In genomic region chr1:74784041-74784759, GRCm38 (mm10) we compare ENCODE assay signal across 8 mouse cellular contexts. TPM values are rescaled to one million over a fixed set of nuclear protein-coding genes. Genes with fewer than 3 reads are reported as not detected.
A peak's percentile ranks its signal among the peaks of the same experiment; 100 is the strongest.
DNase-seq lines count a peak whose midpoint lies in the region; ATAC-seq lines count a peak whose summit lies in the region.

No protein-coding gene starts in this region.

- H3K4me3 ChIP-seq in forebrain, embryonic 13.5 days, result peak overlapping the region; percentile 46
- peak overlapping the region; percentile 32 for H3K4me3 ChIP-seq in hindbrain, embryonic 11.5 days (ENCODE audit: low read depth, low read length)
- peak overlapping the region; percentile 38 for H3K4me3 ChIP-seq in limb, embryonic 11.5 days (ENCODE audit: low read depth, low read length)
- peak overlapping the region; percentile 50 for H3K4me3 ChIP-seq in midbrain, embryonic 12.5 days

- peak; percentile 61 for ATAC-seq in forebrain, embryonic 13.5 days
- ATAC-seq in hindbrain, embryonic 11.5 days (ENCODE audit: low FRiP score), result peak; percentile 32
- peak; percentile 59; the same call in 1 of the 2 replicates for ATAC-seq in limb, embryonic 11.5 days (ENCODE audit: insufficient number of reproducible peaks, low FRiP score, low TSS enrichment, low read depth)
- peak; percentile 47; the same call in 1 of the 2 replicates for ATAC-seq in midbrain, embryonic 12.5 days (ENCODE audit: low FRiP score, low read depth)

- no peak overlapping the region for H3K27ac ChIP-seq in forebrain, embryonic 13.5 days
- no peak overlapping the region for H3K27ac ChIP-seq in hindbrain, embryonic 11.5 days (ENCODE audit: low read depth, low read length)
- H3K27ac ChIP-seq in limb, embryonic 11.5 days (replicated peaks; ENCODE audit: low read depth, low read length), result no peak overlapping the region
- no peak overlapping the region for H3K27ac ChIP-seq in midbrain, embryonic 12.5 days (replicated peaks)

- peak overlapping the region; percentile 80 for H3K4me2 ChIP-seq in forebrain, embryonic 13.5 days
- H3K4me2 ChIP-seq in hindbrain, embryonic 11.5 days (replicated peaks; ENCODE audit: low read depth, low read length), result peak overlapping the region; percentile 86
- peak overlapping the region; percentile 82 for H3K4me2 ChIP-seq in limb, embryonic 11.5 days (ENCODE audit: low read depth, severe bottlenecking)
- peak overlapping the region; percentile 76 for H3K4me2 ChIP-seq in midbrain, embryonic 12.5 days (replicated peaks)

- no peaks in the 10 kb centered on the region for H3K36me3 ChIP-seq in forebrain, embryonic 13.5 days (ENCODE audit: poor library complexity, severe bottlenecking)
- no peaks in the 10 kb centered on the region for H3K36me3 ChIP-seq in hindbrain, embryonic 11.5 days (ENCODE audit: control insufficient read depth, insufficient read depth, low read length)
- no peaks in the 10 kb centered on the region for H3K36me3 ChIP-seq in limb, embryonic 11.5 days (ENCODE audit: control insufficient read depth, insufficient read depth, low read length)
- H3K36me3 ChIP-seq in midbrain, embryonic 12.5 days, result no peaks in the 10 kb centered on the region

- peaks cover 11% of the 10 kb centered on the region for H3K4me1 ChIP-seq in forebrain, embryonic 13.5 days
- H3K4me1 ChIP-seq in hindbrain, embryonic 11.5 days (replicated peaks; ENCODE audit: control insufficient read depth, insufficient read depth, low read length), result peaks cover 5% of the 10 kb centered on the region; the same call in 1 of the 2 replicates
- H3K4me1 ChIP-seq in limb, embryonic 11.5 days (ENCODE audit: control insufficient read depth, insufficient read depth, low read length), result peaks cover 9% of the 10 kb centered on the region
- peaks cover 9% of the 10 kb centered on the region for H3K4me1 ChIP-seq in midbrain, embryonic 12.5 days

- peak; percentile 56 for DNase-seq in layer of hippocampus, adult 11-12 months (ENCODE audit: low spot score)
- DNase-seq in layer of hippocampus, adult 9-10 months (ENCODE audit: low spot score), result no peak
- peak; percentile 61 for DNase-seq in adrenal gland, adult 8-10 months
- DNase-seq in hindbrain, embryonic 11.5 days (ENCODE audit: low spot score), result peak; percentile 82
- peak; percentile 81 for DNase-seq in limb, embryonic 11.5 days (ENCODE audit: low spot score)
- peak; percentile 67 for DNase-seq in testis, postnatal 14 days (ENCODE audit: low spot score)

- under 1% methylated on average over 67 of the region's 67 CpGs for WGBS in forebrain, embryonic 13.5 days
- WGBS in hindbrain, embryonic 11.5 days, result 2% methylated on average over 67 of the region's 67 CpGs
- 3% methylated on average over 67 of the region's 67 CpGs for WGBS in limb, embryonic 11.5 days
- under 1% methylated on average over 67 of the region's 67 CpGs for WGBS in midbrain, embryonic 12.5 days

- H3K9ac ChIP-seq in forebrain, embryonic 13.5 days, result peak overlapping the region; percentile 34; the same call in 1 of the 2 replicates
- H3K9ac ChIP-seq in hindbrain, embryonic 11.5 days (ENCODE audit: low read depth, low read length), result no peak overlapping the region
- H3K9ac ChIP-seq in limb, embryonic 11.5 days (ENCODE audit: low read length), result no peak overlapping the region
- H3K9ac ChIP-seq in midbrain, embryonic 12.5 days (replicated peaks), result 0 out of 2 replicates have a peak overlapping the region, but pooled peaks have one; percentile 37

- H3K9me3 ChIP-seq in forebrain, embryonic 13.5 days (replicated peaks), result no peaks in the 10 kb centered on the region
- no peaks in the 10 kb centered on the region for H3K9me3 ChIP-seq in hindbrain, embryonic 11.5 days (ENCODE audit: control insufficient read depth, low read length)
- no peaks in the 10 kb centered on the region for H3K9me3 ChIP-seq in limb, embryonic 11.5 days (ENCODE audit: control insufficient read depth, low read length)
- no peaks in the 10 kb centered on the region for H3K9me3 ChIP-seq in midbrain, embryonic 12.5 days

- H3K27me3 ChIP-seq in forebrain, embryonic 13.5 days, result peaks cover 94% of the 10 kb centered on the region
- peaks cover 84% of the 10 kb centered on the region for H3K27me3 ChIP-seq in hindbrain, embryonic 11.5 days (ENCODE audit: control insufficient read depth, insufficient read depth, low read length)
- peaks cover 74% of the 10 kb centered on the region for H3K27me3 ChIP-seq in limb, embryonic 11.5 days (ENCODE audit: control insufficient read depth, insufficient read depth, low read length)
- H3K27me3 ChIP-seq in midbrain, embryonic 12.5 days, result peaks cover 94% of the 10 kb centered on the region

RNA-seq across cellular contexts. Expression of gene Wnt10a, which starts 7.1 kb away (rescaled TPM):
- 1 to 10 TPM in 1 of 4 experiments, under 1 TPM in 3; 0.58 to 1.0 (median 0.84) TPM for total RNA-seq in adrenal gland, adult 8-10 months (2022)
- polyA plus RNA-seq in forebrain, embryonic 13.5 days (2015; fragmentation: Nextera tagmentation; extraction: Ambion mirVana), result 0.29 and 0.63 TPM in 2 replicates
- polyA plus RNA-seq in hindbrain, embryonic 11.5 days (2014; fragmentation: Nextera tagmentation; extraction: Ambion mirVana), result 1.6 and 2.0 TPM in 2 replicates
- polyA plus RNA-seq in limb, embryonic 11.5 days (2014; fragmentation: Nextera tagmentation; extraction: Ambion mirVana), result 1.4 and 1.6 TPM in 2 replicates
- 1.7 and 1.8 TPM in 2 replicates for polyA plus RNA-seq in midbrain, embryonic 12.5 days (2016; fragmentation: Nextera tagmentation; extraction: Ambion mirVana)

RNA-seq across cellular contexts. Expression of gene Wnt6, which starts 12.5 kb away (rescaled TPM):
- total RNA-seq in adrenal gland, adult 8-10 months (2022), result 1 to 10 TPM; 3.9 to 6.6 (median 5.7) TPM
- polyA plus RNA-seq in forebrain, embryonic 13.5 days (2015; fragmentation: Nextera tagmentation; extraction: Ambion mirVana), result 0.73 and 0.92 TPM in 2 replicates
- polyA plus RNA-seq in hindbrain, embryonic 11.5 days (2014; fragmentation: Nextera tagmentation; extraction: Ambion mirVana), result 6.7 and 10.0 TPM in 2 replicates
- polyA plus RNA-seq in limb, embryonic 11.5 days (2014; fragmentation: Nextera tagmentation; extraction: Ambion mirVana), result 21.2 and 27.4 TPM in 2 replicates
- polyA plus RNA-seq in midbrain, embryonic 12.5 days (2016; fragmentation: Nextera tagmentation; extraction: Ambion mirVana), result 5.0 and 7.9 TPM in 2 replicates

RNA-seq across cellular contexts. Expression of gene Prkag3, which starts 35.2 kb away (rescaled TPM):
- 1 to 10 TPM in 1 of 4 experiments, under 1 TPM in 1, not detected in 2; 0.55 to 1.3 TPM for total RNA-seq in adrenal gland, adult 8-10 months (2022)
- not detected in 2 replicates for polyA plus RNA-seq in forebrain, embryonic 13.5 days (2015; fragmentation: Nextera tagmentation; extraction: Ambion mirVana)
- 0.22 TPM in 1 of 2 replicates, not detected in the other for polyA plus RNA-seq in hindbrain, embryonic 11.5 days (2014; fragmentation: Nextera tagmentation; extraction: Ambion mirVana)
- not detected in 2 replicates for polyA plus RNA-seq in limb, embryonic 11.5 days (2014; fragmentation: Nextera tagmentation; extraction: Ambion mirVana)
- not detected in 2 replicates for polyA plus RNA-seq in midbrain, embryonic 12.5 days (2016; fragmentation: Nextera tagmentation; extraction: Ambion mirVana)

Comparison
In these comparisons a context has a peak if more than half of its experiments do, and no peak if none do; other contexts are left out.
1. H3K9ac ChIP-seq: peak in forebrain, embryonic 13.5 days (single experiment) and midbrain, embryonic 12.5 days (single experiment); none in hindbrain, embryonic 11.5 days (single experiment) and limb, embryonic 11.5 days (single experiment).
2. Peak in every context shown above with its lines, with median percentiles within 50 percentile points of each other: ATAC-seq, H3K4me2 ChIP-seq and H3K4me3 ChIP-seq.